28 mouse cellular contexts compared by ENCODE assay signal in genomic region chr12:103209581-103209980, GRCm38 (mm10). TPM values are rescaled to one million over a fixed set of nuclear protein-coding genes. Genes with fewer than 3 reads are reported as not detected.
"Had no signal": no experiment of that assay in that cellular context is flagged by ENCODE, and none has a peak within 500 bp of the region (broad histone marks: within the 10 kb centered on the region; RNA-seq: fewer than 3 reads in every experiment).

No protein-coding gene starts in this region.

- H3K4me3 ChIP-seq: heart, embryonic 10.5 days; heart, embryonic 12.5 days; hindbrain, embryonic 10.5 days; hindbrain, embryonic 12.5 days; intestine, embryonic 15.5 days; layer of hippocampus, adult 2 months; left cerebral cortex, adult 2 months; limb, embryonic 10.5 days; limb, embryonic 12.5 days; liver, embryonic 13.5 days; liver, embryonic 15.5 days had no signal

- ATAC-seq: hindbrain, embryonic 16.5 days; inflammation-experienced regulatory T-cells, adult 6 months; intestine, embryonic 15.5 days; intestine, postnatal 0 days; liver, postnatal 0 days had no signal

- H3K4me1 ChIP-seq: liver, embryonic 13.5 days; liver, embryonic 15.5 days had no signal

- H3K36me3 ChIP-seq: heart, embryonic 10.5 days; heart, embryonic 12.5 days; hindbrain, embryonic 10.5 days; hindbrain, embryonic 12.5 days; intestine, embryonic 15.5 days; limb, embryonic 10.5 days; limb, embryonic 12.5 days; liver, embryonic 13.5 days; liver, embryonic 15.5 days had no signal

- DNase-seq: gastrocnemius, postnatal 14 days; heart, adult 18-20 months; heart, postnatal 10 days; heart, postnatal 4 days; kidney, adult 18-20 months; kidney, adult 8-10 months; kidney, postnatal 10 days; kidney, postnatal 25 days; kidney, postnatal 4 days; liver; liver, embryonic 13.5 days; liver, postnatal 0 days had no signal

- H3K9ac ChIP-seq: heart, embryonic 12.5 days; hindbrain, embryonic 12.5 days; hindbrain, embryonic 14.5 days; intestine, embryonic 15.5 days; limb, embryonic 12.5 days; liver, embryonic 13.5 days; liver, embryonic 15.5 days; liver, postnatal 0 days had no signal

- H3K4me2 ChIP-seq: heart, embryonic 12.5 days; hindbrain, embryonic 12.5 days; hindbrain, embryonic 14.5 days; intestine, embryonic 15.5 days; limb, embryonic 12.5 days; liver, embryonic 11.5 days; liver, embryonic 13.5 days; liver, embryonic 15.5 days had no signal

- H3K27me3 ChIP-seq: hindbrain, embryonic 12.5 days; intestine, embryonic 15.5 days; limb, embryonic 12.5 days; liver, embryonic 13.5 days; liver, embryonic 15.5 days had no signal

- H3K9me3 ChIP-seq: heart, embryonic 10.5 days; heart, embryonic 12.5 days; hindbrain, embryonic 10.5 days; hindbrain, embryonic 12.5 days; intestine, embryonic 15.5 days; limb, embryonic 10.5 days; limb, embryonic 12.5 days; liver, embryonic 13.5 days; liver, embryonic 15.5 days had no signal

- H3K27ac ChIP-seq: heart, embryonic 10.5 days; hindbrain, embryonic 10.5 days; hindbrain, embryonic 12.5 days; hindbrain, embryonic 14.5 days; intestine, embryonic 15.5 days; left cerebral cortex, adult 2 months; limb, embryonic 10.5 days; limb, embryonic 12.5 days; liver, embryonic 13.5 days; liver, embryonic 15.5 days had no signal

RNA-seq across cellular contexts. Expression of gene Prima1, which starts 32.4 kb away (rescaled TPM):
- total RNA-seq: granulocyte monocyte progenitor cell, adult 5-6 weeks had no signal
- polyA plus RNA-seq: inflammation-experienced regulatory T-cells, adult 6 months; limb, embryonic 10.5 days; limb, embryonic 12.5 days; liver, embryonic 13.5 days; liver, embryonic 15.5 days; liver, postnatal 0 days had no signal
